Mouse (Mus musculus): ENCODE results near the gene Rab35.

DNA sequence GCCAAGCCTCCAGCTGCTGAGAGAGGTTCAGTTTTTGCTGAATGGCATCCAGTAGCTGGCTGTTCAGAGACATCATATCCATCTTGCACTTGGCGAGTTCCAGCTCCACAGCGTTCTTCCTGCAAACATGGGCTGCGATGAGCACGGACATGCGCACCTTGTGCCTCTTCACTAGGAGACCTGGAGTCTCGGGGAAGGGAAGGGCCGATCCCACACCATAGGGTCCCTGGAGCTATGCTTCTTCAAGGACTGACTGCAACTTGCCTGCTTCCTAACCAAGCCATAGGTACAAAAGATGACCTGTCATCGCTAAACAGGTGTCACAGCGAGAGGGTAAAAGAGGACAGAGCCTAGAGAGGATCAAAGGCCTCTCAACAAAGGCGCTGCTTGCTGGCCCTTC is 20.1 kb downstream of the Rab35 start:
- TF ChIP-seq CTCF (IDR thresholded peaks at IDR 0.05; ENCODE audit: extremely low read depth, insufficient read length, insufficient replicate concordance, low read depth, low read length) = no peak
- TF ChIP-seq POLR2A (IDR thresholded peaks at IDR 0.05; ENCODE audit: low read depth, low read length) = no peak

Data from small intestine, adult 2 months (tissue).